Mouse (Mus musculus): ENCODE results near the gene Trrap.

Trrap gene

GRCm38 (mm10) chr5:144786464-144786863, 18.9 kb downstream of the Trrap start:
- DNase-seq, result no peak

GRCm38 (mm10) chr5:144793374-144793773, 25.8 kb downstream of the Trrap start:
- DNase-seq, result no peak

GRCm38 (mm10) chr5:144794687-144795086, 27.2 kb downstream of the Trrap start:
- DNase-seq, result peak; percentile 16

GRCm38 (mm10) chr5:144797116-144797515, 29.6 kb downstream of the Trrap start:
- DNase-seq, result no peak

GRCm38 (mm10) chr5:144803066-144803465, 35.5 kb downstream of the Trrap start:
- DNase-seq, result no peak

- no peak for DNase-seq
These were observed 36.6 kb downstream of the Trrap start for GRCm38 (mm10) chr5:144804181-144804580.

- no peak for DNase-seq
These were observed 39.4 kb downstream of the Trrap start for GRCm38 (mm10) chr5:144806931-144807330.

GRCm38 (mm10) chr5:144828365-144829102, 61.0 kb downstream of the Trrap start:
- peak; percentile 25 for DNase-seq

GRCm38 (mm10) chr5:144829631-144830030, 62.1 kb downstream of the Trrap start:
- DNase-seq, result no peak

- DNase-seq, result no peak
These were observed 64.4 kb downstream of the Trrap start for GRCm38 (mm10) chr5:144831840-144832469.

GRCm38 (mm10) chr5:144836100-144836499, 68.6 kb downstream of the Trrap start:
- peak; percentile 55 for DNase-seq

- DNase-seq, result no peak
These were observed 77.8 kb downstream of the Trrap start for GRCm38 (mm10) chr5:144845352-144845751.

GRCm38 (mm10) chr5:144848735-144849134, 81.2 kb downstream of the Trrap start:
- DNase-seq, result no peak

- no peak for DNase-seq
These were observed 82.4 kb downstream of the Trrap start for GRCm38 (mm10) chr5:144849932-144850331.

GRCm38 (mm10) chr5:144851820-144852219, 84.3 kb downstream of the Trrap start:
- no peak for DNase-seq

- no peak for DNase-seq
These were observed 86.4 kb downstream of the Trrap start for GRCm38 (mm10) chr5:144853931-144854330.

GRCm38 (mm10) chr5:144855936-144856335, 88.4 kb downstream of the Trrap start:
- no peak for DNase-seq

- DNase-seq, result no peak
These were observed 91.0 kb downstream of the Trrap start for GRCm38 (mm10) chr5:144858527-144858926.

GRCm38 (mm10) chr5:144859284-144859683, 91.8 kb downstream of the Trrap start:
- no peak for DNase-seq

GRCm38 (mm10) chr5:144860913-144861312, 93.4 kb downstream of the Trrap start:
- DNase-seq, result no peak

GRCm38 (mm10) chr5:144866923-144867322, 99.4 kb downstream of the Trrap start:
- no peak for DNase-seq

- DNase-seq, result no peak
These were observed 101.9 kb downstream of the Trrap start for GRCm38 (mm10) chr5:144869466-144869865.

GRCm38 (mm10) chr5:144870782-144871181, 103.2 kb downstream of the Trrap start:
- DNase-seq, result no peak

- DNase-seq, result no peak
These were observed 104.2 kb downstream of the Trrap start for GRCm38 (mm10) chr5:144871775-144872174.

GRCm38 (mm10) chr5:144872326-144872725, 104.8 kb downstream of the Trrap start:
- DNase-seq, result no peak
